In the genomic region with DNA sequence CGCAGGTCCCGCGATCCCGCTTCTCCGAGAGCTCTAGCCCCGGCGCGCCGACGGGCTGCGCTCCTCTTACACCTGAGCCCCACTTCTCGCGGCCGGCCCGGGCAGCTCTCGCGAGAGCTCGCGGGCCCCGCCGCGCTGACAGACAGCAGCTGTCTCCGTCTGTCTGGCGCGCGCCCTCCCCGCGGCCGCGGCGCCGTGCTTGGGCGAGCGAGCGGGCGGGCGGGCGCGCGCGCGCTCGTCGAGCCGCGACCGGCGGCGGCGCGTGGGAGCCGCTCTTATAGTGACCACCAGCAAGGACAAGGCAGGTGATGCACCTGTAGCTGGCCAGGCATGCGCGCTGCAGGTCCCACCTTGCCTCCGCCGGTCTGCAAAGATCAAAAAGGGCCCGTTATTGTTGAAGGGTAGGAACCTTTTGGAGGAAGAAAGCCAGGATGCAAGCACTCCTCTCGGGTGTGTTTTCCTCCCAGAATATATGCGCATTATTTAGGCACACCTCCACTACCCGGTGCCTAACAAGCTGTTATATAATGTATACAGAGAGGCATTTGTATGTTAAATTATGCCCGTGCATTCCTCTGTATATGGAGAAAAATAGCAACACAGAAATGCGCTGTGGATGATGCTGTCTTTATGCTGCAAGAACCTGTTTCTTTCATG, we compare ENCODE assay signal across 8 mouse cellular contexts. TPM values are rescaled to one million over a fixed set of nuclear protein-coding genes. Genes with fewer than 3 reads are reported as not detected.
A peak's percentile ranks its signal among the peaks of the same experiment; 100 is the strongest.
DNase-seq lines count a peak whose midpoint lies in the region; ATAC-seq and TF ChIP-seq lines count a peak whose summit lies in the region.

Gene Pou4f1 (minus strand): TSS at position 34 of the 657 bp plus-strand sequence.

- WGBS in kidney, embryonic 14.5 days: under 1% methylated on average over 45 of the region's 62 CpGs

- H3K27ac ChIP-seq in bone marrow macrophage, adult 2 months (ENCODE audit: insufficient read depth, low read depth, low read length): no peak within 1 kb of the TSS
- no peak within 1 kb of the TSS for H3K27ac ChIP-seq in kidney, embryonic 14.5 days (ENCODE audit: low read depth, low read length)

- peaks cover 4% of the 10 kb centered on the region; the same call in 1 of the 2 replicates for H3K4me1 ChIP-seq in bone marrow macrophage, adult 2 months (ENCODE audit: control insufficient read depth, insufficient read depth, low read length)
- peaks cover 11% of the 10 kb centered on the region for H3K4me1 ChIP-seq in kidney, embryonic 14.5 days (ENCODE audit: control insufficient read depth, insufficient read depth, low read length)

- no peaks in the 10 kb centered on the region for H3K9me3 ChIP-seq in kidney, embryonic 14.5 days (ENCODE audit: control insufficient read depth, low read length)

- 0 out of 2 replicates have a peak within 1 kb of the TSS, but pooled peaks have one; percentile 31 for H3K9ac ChIP-seq in kidney, embryonic 14.5 days (ENCODE audit: low read depth, low read length)

- peak; percentile 25 for DNase-seq in kidney, adult 11 months
- no peak for DNase-seq in kidney, adult 18-20 months
- DNase-seq in gastrocnemius, postnatal 10 days: peak; percentile 74
- peak; percentile 46 for DNase-seq in lung, postnatal 14 days
- DNase-seq in skeletal muscle tissue, adult 2 months (ENCODE audit: low read depth, low spot score): peak; percentile 81
- no peak for DNase-seq in right cerebral cortex, postnatal 25 days

- H3K36me3 ChIP-seq in kidney, embryonic 14.5 days (ENCODE audit: control insufficient read depth, insufficient read depth, low read length): no peaks in the 10 kb centered on the region

- H3K4me2 ChIP-seq in kidney, embryonic 14.5 days (replicated peaks; ENCODE audit: low read depth, low read length): peak within 1 kb of the TSS; percentile 75

- ATAC-seq in kidney, embryonic 14.5 days (ENCODE audit: low FRiP score, low TSS enrichment): peak; percentile 90

- H3K27me3 ChIP-seq in kidney, embryonic 14.5 days (ENCODE audit: control insufficient read depth, insufficient read depth, low read length): peaks cover 97% of the 10 kb centered on the region

- peak within 1 kb of the TSS; percentile 63 for H3K4me3 ChIP-seq in bone marrow macrophage, adult 2 months (ENCODE audit: insufficient read depth, low read length)
- H3K4me3 ChIP-seq in kidney, embryonic 14.5 days (ENCODE audit: low read length): peak within 1 kb of the TSS; percentile 47

- TF ChIP-seq POLR2A in bone marrow macrophage, adult 2 months (IDR thresholded peaks at IDR 0.05; ENCODE audit: borderline replicate concordance, low read depth, low read length): no peak

- TF ChIP-seq CTCF in bone marrow macrophage, adult 2 months (IDR thresholded peaks at IDR 0.05; ENCODE audit: low read depth, low read length): no peak

RNA-seq across cellular contexts. Expression of gene Pou4f1, which starts in this region (rescaled TPM):
- polyA plus RNA-seq in bone marrow macrophage, adult 2 months (2012; ENCODE audit: insufficient read depth, insufficient read length, missing spikeins): not detected in 2 replicates
- total RNA-seq in gastrocnemius, postnatal 10 days (2021): 1 to 10 TPM; 1.6 to 2.1 TPM
- 0.10 and 0.64 TPM in 2 replicates for polyA plus RNA-seq in kidney, embryonic 14.5 days (2014; fragmentation: Nextera tagmentation; extraction: Ambion mirVana)

Comparison
In these comparisons a context has a peak if more than half of its experiments do, and no peak if none do; other contexts are left out.
1. DNase-seq: peak in kidney, adult 11 months (single experiment), gastrocnemius, postnatal 10 days (single experiment), lung, postnatal 14 days (single experiment) and skeletal muscle tissue, adult 2 months (single experiment); none in kidney, adult 18-20 months (single experiment) and right cerebral cortex, postnatal 25 days (single experiment).
2. Peak in ATAC-seq, H3K4me3 ChIP-seq, H3K9ac ChIP-seq and H3K4me2 ChIP-seq in kidney, embryonic 14.5 days; RNA of the gene not detected or under 1 TPM.